Mouse (Mus musculus): Measurements from ENCODE around the gene Ung.

GRCm38 (mm10) chr5:114177966-114178719, 48.0 kb downstream of the Ung start:
- TF ChIP-seq POLR2A (IDR thresholded peaks at IDR 0.05; ENCODE audit: low read depth, low read length): no peak
- TF ChIP-seq CTCF (IDR thresholded peaks at IDR 0.05; ENCODE audit: extremely low read depth, insufficient read depth, insufficient read length, insufficient replicate concordance): no peak

Data from spleen, adult 2 months (tissue).